Mouse (Mus musculus): ENCODE results near the gene Rpp30. TPM values are rescaled to one million over a fixed set of nuclear protein-coding genes. Genes with fewer than 3 reads are reported as not detected.

Rpp30 gene
- polyA plus RNA-seq, 1 experiment: 0.44 TPM

DNA sequence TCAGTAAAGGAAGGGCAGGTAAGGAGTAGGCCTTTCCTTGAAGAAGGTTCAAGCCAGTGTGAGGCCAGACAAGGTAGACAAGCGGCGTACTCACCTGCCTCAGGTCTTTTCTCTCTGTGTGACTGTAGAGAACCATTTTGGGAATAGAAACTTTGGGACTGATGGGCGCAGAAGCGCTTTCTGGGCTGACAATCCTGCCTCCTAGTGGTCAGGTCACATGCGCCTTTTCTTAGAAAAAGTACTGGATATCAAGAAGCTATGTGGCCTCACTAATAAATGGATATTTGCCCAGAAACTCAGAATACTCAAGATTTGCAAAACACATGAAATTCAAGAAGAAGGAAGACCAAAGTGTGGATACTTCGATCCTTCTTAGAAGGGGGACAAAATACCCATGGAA is 65.1 kb downstream of the Rpp30 start:
- Histone ChIP-seq H3K36me3 (ENCODE audit: control insufficient read depth, insufficient read depth, low read length) (no peaks in the 10 kb centered on the region), H3K27me3 (ENCODE audit: control insufficient read depth, insufficient read depth, low read length) (no peaks in the 10 kb centered on the region), H3K4me1 (ENCODE audit: control insufficient read depth, insufficient read depth, insufficient read length, low read length) (no peaks in the 10 kb centered on the region), H3K4me3 (ENCODE audit: low read depth, low read length) (no peak overlapping the region), H3K27ac (ENCODE audit: insufficient read depth, low read depth, low read length) (no peak overlapping the region)
- 90% methylated on average over 6 of the region's 6 CpGs for whole genome bisulfite sequencing
- TF ChIP-seq POLR2A (IDR thresholded peaks at IDR 0.05; ENCODE audit: low read depth, low read length): no peak
- no peak for TF ChIP-seq CTCF (IDR thresholded peaks at IDR 0.05; ENCODE audit: extremely low read depth, insufficient read length, insufficient replicate concordance, low read depth, low read length)

DNA sequence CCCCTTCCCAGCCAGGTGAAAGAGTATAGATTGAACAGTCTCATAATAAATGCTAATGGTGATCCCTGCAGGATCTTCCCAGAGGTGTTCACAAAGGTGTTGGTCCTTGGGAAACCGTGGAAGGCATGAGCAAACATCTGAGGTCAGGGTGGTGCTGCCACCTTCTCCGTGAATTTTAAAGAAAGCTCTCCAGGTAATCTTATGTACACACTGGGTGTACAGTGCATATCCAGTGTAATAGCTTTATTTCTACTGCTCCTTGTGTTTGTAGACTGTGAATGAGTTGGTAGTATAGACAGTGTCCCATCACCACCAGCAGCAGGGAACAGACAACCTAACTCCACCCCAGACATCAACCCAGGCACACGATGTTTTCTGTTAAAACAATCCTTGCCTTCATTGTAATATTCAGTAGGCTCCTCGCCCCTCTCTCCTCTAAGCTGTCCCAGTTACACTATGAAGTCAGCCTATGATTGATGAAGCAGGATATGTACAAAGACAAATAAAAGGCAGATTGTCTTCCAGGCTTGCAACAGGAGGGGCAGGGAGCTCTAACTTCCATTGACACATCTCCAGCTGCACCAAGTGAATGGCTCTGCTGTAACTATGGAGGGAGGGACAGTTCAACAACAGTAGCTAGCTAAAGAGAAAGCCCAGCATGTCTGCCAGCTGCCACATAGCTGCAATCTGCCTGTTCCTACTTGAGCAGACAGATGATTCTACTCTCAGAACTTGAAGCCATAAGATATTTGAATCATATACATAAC is 66.9 kb downstream of the Rpp30 start:
- TF ChIP-seq CTCF (IDR thresholded peaks at IDR 0.05; ENCODE audit: extremely low read depth, insufficient read length, insufficient replicate concordance, low read depth, low read length): no peak
- no peak for TF ChIP-seq POLR2A (IDR thresholded peaks at IDR 0.05; ENCODE audit: low read depth, low read length)
- 25% methylated on average over 4 of the region's 4 CpGs for WGBS
- no peaks in the 10 kb centered on the region for H3K27me3 ChIP-seq (ENCODE audit: control insufficient read depth, insufficient read depth, low read length)
- no peak overlapping the region for H3K27ac ChIP-seq (ENCODE audit: insufficient read depth, low read depth, low read length)
- H3K4me3 ChIP-seq (ENCODE audit: low read depth, low read length): no peak overlapping the region
- no peaks in the 10 kb centered on the region for H3K4me1 ChIP-seq (ENCODE audit: control insufficient read depth, insufficient read depth, insufficient read length, low read length)
- no peaks in the 10 kb centered on the region for H3K36me3 ChIP-seq (ENCODE audit: control insufficient read depth, insufficient read depth, low read length)

Other genes starting within 250 kb of the Rpp30 start
- gene Htr7, start 26.2 kb upstream of the Rpp30 start, polyA plus RNA-seq (2012; rRNA removed): 0.15 and 0.46 TPM in 2 replicates
- not detected in 2 replicates for gene Ankrd1, start 36.4 kb downstream of the Rpp30 start, polyA plus RNA-seq (2012; rRNA removed)

All from small intestine, adult 2 months (tissue).